Mouse (Mus musculus) myocyte (in vitro differentiated cells): Measurements from ENCODE around the gene Clec4f.

ENCODE experiments used
- CEBPB ChIP-seq: IDR thresholded peaks from 2 replicates; pipeline ENCODE4 v1.6.1; 2011; ENCODE audit warnings: mild to moderate bottlenecking, moderate library complexity; ENCODE audit not compliant: poor library complexity, insufficient read depth, severe bottlenecking
- MAX ChIP-seq: IDR thresholded peaks from one replicate; pipeline ENCODE4 v1.6.1; 2011; ENCODE audit warnings: low read depth, mild to moderate bottlenecking, control low read depth
- POLR2A ChIP-seq: IDR thresholded peaks from one replicate; pipeline ENCODE4 v1.6.1; 2011; ENCODE audit warnings: low read depth, mild to moderate bottlenecking, control low read depth, moderate library complexity; ENCODE audit not compliant: insufficient read length
- POLR2AphosphoS2 ChIP-seq: IDR thresholded peaks from one replicate; pipeline ENCODE4 v1.6.1; 2011; ENCODE audit warnings: low read depth, control low read depth; ENCODE audit not compliant: insufficient read length
- REST ChIP-seq: IDR thresholded peaks from one replicate; pipeline ENCODE4 v1.6.1; 2011; ENCODE audit warnings: mild to moderate bottlenecking, control low read depth, moderate library complexity; ENCODE audit not compliant: insufficient read depth, insufficient read length
- SRF ChIP-seq: IDR thresholded peaks from one replicate; pipeline ENCODE4 v1.6.1; 2011; ENCODE audit warnings: low read depth; ENCODE audit not compliant: control insufficient read depth, insufficient read length
- TCF12 ChIP-seq: IDR thresholded peaks from one replicate; pipeline ENCODE4 v1.6.1; 2011; ENCODE audit warnings: mild to moderate bottlenecking, control low read depth; ENCODE audit not compliant: poor library complexity, insufficient read depth, severe bottlenecking
- TCF3 ChIP-seq: IDR thresholded peaks from one replicate; pipeline ENCODE4 v1.6.1; 2011; ENCODE audit warnings: low read depth, control low read depth; ENCODE audit not compliant: insufficient read length
- USF1 ChIP-seq: IDR thresholded peaks from one replicate; pipeline ENCODE4 v1.6.1; 2011; ENCODE audit warnings: low read depth, mild to moderate bottlenecking, control low read depth, moderate library complexity

- TF ChIP-seq CEBPB, result no peak
- TF ChIP-seq SRF, result no peak
- TF ChIP-seq POLR2AphosphoS2, result no peak
- TF ChIP-seq REST, result no peak
- no peak for TF ChIP-seq TCF12
- no peak for TF ChIP-seq USF1
- no peak for TF ChIP-seq POLR2A
- no peak for TF ChIP-seq MAX
- TF ChIP-seq TCF3, result no peak
These were observed 36.0 kb downstream of the Clec4f start for GRCm38 (mm10) chr6:83619955-83620354.
